Mouse (Mus musculus) mature B cell (primary cell): Measurements from ENCODE around the gene Ankrd6.

Experiments used
- in situ Hi-C: fragments of 300-500 bp; cut with MboI; formaldehyde crosslinking; loops from 2 replicates; pipeline ENCODE4 v1.14.3; 2019

The Ankrd6 gene

DNA sequence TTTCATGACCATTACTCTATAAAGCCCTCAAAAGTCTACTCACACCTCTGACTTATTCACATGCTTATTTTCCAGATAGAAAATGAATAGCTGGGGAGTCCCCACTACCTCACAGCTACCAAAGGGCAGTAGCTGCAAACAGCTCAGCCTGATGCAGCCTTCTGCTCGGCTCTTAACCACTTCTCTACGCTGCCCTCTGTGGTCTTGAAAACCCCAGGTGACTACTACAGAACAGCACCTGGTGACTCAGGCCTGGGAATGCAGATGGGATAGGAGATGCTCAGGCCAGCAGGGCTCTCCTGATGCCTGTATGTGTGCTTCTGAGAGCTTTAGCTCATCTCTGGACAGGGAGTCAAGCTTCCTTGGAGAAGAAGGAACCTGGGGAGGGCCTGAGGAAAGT, 45.3 kb downstream of the Ankrd6 start:
- in situ Hi-C loops = no loop called here

DNA sequence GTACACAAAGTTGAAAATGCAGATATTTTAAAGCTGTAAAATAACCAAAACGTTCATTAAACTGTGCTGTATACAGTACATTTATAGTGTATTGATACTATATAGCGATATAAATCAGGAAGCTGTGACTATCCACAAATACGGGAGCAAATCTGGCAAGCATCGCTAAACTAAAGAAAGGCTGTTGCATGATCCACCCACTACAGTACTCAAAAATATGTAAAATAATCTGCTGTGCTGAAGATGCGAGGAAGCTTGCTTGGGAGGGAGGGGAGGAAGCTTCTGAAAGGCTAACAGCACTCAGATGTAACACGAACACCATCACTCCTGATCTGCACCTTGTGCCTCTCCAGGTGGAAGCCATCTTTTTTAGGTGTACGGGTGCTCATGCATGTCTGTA, 46.8 kb downstream of the Ankrd6 start:
- in situ Hi-C loops = no loop called here

DNA sequence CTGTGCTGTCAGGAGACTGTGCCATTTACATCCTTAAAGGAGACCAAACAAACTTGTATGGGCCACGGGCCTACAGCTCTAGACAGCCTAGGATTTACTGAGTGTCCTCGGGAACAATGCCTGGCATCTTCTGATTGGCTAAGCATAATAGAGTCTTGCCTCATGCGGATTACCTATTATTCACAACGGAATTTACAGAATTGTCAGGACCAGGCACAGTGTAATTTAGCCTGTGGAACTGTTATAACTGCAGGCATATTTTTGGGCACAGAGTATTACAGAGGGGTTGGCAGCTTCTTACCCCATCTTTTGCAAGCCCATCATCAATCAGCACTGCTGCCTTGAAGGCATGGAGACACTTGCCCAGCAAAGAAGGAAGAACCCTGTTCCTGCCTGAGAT, 51.6 kb downstream of the Ankrd6 start:
- in situ Hi-C loops = no loop called here

DNA sequence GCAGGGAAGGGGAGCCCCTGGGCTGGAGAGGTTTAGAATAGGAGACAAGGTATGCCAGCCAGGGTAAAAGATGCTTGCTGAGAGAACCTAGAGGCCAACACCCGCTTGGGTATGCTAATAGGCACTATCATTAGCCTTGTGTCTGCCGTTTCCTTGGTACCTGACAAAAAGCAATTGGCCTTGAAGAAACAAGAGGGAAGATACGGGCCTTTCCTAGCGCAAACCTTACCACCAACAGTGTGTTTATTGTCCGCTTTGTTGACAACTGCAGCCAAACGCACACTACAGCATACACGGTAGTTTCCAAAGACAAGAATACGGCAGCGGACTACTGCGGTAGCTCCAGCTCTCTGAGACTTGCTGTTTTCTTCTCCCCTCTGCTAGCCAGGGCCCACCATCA, 59.3 kb downstream of the Ankrd6 start:
- in situ Hi-C loops = no loop called here

DNA sequence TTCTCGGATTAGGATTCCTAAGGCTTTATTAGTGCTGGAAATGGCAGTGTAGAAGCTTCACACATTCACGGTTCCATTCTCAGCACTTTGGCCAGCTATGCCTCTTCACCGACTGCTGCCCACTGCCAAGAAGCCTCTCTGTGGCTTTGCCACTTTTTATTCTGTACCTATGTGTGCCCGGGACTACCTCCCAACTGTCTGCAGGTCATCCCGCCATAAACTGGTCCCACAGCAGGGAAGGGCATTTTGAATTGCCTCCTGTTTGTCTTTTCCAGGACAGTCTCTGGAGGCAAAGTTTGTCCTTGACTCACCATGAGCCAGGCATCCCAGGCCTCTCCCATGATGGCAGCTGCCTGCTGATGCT, 59.9 kb downstream of the Ankrd6 start:
- in situ Hi-C loops = no loop called here

DNA sequence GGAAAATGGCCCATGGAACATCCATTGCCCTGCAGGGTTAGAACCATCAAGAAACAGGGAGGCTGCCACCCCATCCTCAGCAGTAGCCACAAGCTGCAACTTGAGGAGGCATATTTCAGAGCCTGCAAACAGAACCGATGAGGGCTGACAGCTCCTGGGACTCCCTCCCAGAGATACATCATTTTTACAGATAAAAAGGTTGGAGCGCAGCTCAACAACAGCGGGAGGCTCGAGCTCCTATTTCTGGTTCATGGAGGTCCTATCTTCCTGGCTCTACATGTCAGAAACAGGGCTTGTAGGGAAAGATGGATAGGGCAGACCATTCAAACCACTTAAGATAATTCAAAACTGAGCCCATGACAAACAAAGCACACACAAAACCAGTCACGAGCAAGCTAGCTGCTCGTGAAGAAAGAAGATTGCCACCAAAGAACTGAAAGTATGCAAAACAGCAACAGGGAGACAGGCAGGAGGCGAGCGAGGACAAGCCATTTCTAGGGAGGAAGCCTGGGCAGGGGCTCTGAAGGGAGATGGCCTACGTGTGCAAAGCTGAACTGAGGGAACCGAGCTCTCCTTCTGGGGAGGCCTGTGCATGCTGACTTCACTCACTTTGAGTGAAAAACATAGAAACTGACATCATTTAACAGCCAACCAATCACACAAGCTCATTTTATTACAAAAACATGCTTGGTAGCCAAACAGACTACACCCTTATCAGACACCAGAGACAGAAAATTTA, 60.5 kb downstream of the Ankrd6 start:
- in situ Hi-C loops = no loop called here

DNA sequence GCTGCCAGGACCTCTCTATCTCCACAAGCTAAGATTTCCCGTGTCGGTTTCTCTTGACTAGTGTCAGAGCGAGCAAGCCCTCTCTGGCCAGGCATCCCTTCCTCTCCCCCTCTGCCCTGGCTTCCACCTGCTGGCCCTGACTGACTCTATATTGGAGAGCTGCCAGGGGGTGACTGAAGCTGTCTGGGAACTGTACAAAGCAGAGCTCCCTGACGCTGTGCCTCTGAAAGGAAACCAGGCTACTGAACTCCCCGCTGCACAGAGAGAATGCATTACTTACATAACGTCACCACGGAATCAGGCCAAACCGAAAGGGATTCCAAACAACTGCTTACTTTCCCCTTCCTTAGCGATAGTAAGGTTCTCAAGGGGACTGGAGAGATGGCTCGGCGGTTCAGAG, 61.4 kb downstream of the Ankrd6 start:
- in situ Hi-C loops = no loop called here

DNA sequence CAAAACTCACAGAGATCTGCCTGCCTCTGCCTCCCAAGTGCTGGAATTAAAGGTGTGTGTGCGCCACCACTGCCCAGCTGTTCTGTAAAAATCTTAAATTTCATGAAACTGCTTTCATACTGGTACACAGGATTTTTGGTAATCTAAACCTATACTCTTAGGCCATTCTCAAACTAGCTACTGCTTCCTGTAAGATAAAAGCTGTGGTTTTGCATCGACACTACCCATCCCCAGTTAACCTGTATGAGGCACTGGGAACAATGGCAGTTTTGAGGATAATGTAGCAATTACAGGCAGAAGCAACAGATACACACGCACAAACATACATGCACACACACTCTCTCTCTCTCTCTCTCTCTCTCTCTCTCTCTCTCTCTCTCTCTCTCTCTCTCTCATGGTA, 64.2 kb downstream of the Ankrd6 start:
- in situ Hi-C loops = no loop called here

DNA sequence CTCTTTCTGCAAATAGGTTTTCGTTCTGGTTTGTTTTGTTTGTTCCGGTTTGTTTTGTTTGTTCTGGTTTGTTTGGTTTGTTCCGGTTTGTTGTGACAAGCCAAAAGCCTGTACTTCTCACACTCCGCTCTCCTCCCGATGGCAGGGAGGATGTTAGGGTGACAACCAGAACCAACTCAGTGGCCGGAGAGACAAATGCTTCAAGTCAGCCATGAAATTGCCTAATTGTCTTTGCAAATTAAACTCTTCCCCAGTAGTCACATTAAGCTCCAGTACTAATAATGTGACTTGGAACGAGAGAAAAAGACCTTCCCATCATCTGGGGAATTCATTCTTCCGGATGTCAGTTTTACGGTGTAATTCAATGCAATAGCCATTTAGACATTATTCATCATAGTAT, 66.0 kb downstream of the Ankrd6 start:
- in situ Hi-C loops = no loop called here

DNA sequence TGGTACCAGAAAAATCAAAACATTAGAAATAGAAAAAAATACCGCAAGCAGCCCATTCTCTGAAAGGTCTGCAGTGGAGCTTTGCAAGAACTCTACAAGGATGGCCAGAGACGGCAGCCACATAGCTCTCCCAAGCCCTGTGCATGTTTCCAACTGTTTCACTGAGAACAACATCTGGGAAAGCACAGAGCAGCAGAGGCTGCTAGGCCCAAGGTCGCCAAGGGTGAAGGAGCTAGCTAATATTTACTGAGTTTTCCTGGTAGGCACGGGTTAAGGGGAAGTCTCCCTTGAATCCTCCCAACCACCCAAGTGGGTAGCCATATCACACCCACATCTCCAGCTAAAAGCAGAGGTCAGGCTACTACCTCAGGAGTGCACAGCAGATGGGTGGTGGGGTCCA, 69.6 kb downstream of the Ankrd6 start:
- in situ Hi-C loops = no loop called here

DNA sequence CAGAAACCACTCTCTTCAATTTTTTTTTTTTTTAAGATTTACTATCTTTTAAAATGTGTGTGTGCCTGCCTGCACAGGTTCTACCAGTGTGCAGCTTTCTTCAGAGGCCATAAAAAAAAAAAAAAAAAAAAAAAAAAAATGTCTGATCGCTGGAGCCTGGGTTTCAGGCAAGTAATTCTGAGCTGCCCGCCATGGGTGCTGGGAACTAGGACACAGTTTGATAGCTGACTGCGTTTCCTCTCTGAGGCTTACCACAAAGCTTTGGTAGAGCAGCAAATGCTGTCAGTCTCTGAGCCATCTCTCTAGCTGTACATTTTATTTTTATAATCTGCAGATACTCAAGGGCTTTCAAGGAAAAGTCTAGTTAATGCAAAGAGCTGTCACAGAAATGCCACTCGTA, 76.0 kb downstream of the Ankrd6 start:
- in situ Hi-C loops = no loop called here

DNA sequence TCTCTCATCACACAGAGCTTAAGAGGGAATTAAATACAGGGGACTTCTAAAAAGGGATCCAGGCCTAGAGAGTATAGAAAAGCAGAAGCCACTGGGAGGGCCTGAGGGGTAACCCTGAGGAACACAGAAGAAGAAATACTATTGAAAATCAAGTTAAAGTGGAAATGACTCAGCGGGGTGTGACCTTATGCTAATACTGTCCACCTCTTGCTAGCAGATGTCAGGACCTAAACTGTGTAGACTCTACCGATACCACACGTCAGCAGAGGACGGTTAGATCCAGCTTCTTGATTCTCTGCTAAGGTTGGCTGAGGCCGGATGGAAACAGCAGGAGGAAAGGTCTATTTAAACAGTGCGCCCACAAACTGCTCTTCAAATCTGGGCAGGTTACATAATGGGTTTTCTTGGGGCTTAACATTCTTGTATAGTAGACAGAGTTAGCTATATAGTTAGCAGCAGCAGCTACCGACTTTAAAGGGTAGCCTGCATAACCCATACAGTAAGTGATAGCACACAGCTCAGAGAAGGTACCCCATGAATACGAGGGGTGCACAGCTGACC, 78.4 kb downstream of the Ankrd6 start:
- in situ Hi-C loops = no loop called here

DNA sequence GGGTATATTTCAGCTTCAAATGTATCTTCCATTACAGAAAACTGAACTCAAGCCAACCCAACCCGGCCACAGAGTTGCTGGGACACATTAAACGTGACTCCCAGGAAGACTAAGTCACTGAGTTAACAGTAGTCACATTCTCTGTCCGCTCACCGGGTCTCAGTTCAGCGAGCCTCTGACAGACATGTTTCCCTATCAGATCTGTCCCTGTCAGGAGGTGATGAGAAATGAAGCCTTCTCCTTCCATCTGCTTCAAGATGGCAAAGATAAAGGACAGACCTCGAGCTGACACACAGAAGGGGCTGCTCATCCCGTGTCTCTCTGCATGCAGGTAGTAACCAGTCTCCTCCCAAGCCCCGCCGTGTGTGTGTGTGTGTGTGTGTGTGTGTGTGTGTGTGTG, 81.3 kb downstream of the Ankrd6 start:
- in situ Hi-C loops = no loop called here

DNA sequence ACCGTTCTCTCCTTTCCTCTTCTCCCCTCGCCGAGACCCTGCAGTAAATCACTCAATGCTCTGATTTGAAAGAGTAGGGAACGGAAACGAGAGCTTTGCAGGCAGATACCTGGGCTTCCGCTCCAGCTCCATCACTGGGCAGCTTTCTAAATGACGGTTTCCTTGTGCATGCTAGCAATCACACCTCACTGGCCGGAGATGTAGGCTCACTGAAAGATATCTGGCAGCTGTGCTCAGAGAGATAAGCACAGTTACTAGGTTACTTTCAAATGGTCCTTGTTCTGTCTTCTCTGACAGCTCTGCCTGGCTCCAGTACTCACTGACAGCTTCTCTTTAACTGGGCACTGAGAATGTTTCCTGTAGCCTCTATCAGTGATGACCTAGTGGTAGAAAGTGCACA, 81.8 kb downstream of the Ankrd6 start:
- in situ Hi-C loops = no loop called here

DNA sequence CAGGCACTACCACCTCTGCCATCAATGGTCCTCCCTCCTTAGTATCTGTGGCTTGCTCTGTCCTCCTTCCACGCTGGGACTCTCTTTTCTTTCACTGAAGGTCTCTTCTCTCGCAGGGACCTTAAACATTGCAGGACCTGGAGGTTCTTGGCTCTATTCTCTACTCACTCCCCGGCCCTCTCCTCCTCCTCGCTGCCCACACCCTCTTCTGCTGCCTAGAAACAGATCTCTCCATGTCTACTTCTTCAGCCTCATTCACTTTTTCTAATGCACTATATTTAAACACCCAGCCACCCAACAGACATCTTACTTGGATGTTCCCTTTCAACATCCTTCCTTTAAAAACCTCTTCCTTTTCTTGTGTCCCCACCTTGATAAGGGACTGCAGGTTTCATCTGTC, 82.2 kb downstream of the Ankrd6 start:
- in situ Hi-C loops = no loop called here

DNA sequence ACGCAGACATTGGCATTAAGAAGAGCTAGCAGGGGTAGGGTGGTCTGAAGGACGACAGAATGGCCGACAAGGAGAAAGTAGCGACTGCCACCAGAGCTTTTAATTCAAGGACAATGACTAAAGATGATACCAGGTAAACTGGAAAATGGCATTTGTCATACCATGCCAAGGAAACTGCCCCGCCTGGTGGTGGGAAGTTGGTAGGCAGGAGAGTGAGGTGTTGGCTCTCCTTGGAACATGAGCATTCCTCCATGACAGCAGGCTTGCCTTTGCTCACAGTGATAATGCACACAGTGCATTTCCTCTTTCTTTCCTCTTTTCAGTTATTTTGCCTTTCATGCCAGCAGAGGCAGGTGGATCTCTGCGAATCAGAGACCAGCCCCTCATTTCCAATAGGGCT, 83.2 kb downstream of the Ankrd6 start:
- in situ Hi-C loops = no loop called here

DNA sequence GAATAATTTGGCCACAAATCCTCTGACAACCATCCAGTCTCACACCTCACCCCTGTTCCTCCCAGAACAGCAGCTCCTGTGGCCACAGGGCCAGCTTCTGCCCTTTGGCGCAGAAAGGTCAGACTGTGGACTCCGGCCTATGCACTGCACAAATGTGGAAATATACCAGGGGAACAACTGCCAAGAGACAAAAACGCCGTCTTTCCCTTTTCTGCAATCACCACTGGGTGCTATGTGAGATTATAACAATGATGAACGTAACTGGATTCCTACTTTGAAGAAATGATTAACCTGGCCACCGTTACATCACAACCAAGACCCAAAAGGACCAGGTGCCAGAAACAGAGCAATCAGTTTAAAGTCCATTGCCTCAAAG, 85.8 kb downstream of the Ankrd6 start:
- in situ Hi-C loops = no loop called here

DNA sequence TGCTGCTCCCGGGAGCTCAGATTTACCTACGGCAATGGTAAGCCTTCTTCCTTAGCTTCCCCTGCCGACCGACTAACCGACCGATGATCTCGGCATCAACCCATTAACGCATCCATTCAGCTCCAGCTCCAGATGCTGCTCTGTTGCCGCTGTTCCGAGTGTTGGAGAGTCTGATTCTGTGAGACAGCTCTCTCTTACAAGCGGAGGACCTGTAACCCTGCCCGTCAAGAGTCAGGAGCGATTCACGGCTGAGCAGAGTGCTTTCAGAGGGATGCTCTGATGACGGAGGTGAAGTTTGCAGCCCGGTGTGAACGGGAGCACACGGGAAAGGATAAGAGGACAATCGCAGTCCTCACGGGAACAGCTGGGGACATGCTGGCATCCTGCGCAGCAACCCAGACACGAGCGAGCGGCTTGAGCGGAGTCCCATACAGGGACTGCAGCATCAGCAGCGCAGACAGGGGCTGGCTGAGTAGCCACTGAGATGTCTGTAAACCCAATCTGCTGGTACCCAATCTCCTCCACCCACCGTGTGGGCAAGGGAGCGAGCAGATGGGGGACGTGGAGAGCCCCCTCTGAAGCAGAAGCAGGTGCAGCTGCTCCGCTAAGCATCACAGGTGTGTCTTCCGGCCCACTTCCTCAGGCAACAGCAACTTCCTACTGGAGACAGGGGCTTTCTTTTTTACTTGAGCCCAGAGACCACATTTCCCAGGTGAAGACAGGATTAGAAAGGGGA, 86.3 kb downstream of the Ankrd6 start:
- in situ Hi-C loops = no loop called here

DNA sequence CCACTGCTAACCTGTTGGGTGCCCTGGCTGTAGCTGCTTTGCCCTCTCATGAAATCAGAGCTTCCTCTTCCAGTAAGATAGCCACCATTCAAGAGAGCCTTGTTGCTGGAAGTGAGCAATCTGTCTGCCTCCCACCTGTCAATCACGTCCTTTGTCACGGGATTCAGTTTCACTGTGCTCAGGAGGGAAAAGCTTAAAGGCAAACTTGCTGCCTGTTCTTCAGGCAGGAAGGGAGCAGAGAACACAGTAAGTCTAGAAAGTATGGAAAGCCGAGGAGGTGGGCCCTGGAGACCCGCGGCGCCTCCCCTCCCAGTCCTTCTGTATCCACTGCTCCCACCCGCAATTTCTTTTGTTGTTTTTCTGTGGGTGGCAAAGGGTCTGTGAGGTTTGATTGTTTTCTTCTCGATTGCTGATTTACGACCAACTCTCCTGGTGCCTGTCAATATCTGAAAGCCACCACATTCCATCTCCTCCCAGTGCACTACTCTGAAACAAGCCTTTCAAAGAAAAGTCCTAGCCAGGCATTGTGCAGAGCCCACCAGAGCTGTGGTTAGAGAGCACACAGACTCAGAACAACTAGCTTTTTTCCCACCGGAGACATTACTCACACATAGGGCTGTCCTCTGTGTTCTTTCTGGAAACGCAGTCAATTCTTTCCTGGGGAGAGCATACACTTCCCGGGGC, 87.1 kb downstream of the Ankrd6 start:
- in situ Hi-C loops = no loop called here

DNA sequence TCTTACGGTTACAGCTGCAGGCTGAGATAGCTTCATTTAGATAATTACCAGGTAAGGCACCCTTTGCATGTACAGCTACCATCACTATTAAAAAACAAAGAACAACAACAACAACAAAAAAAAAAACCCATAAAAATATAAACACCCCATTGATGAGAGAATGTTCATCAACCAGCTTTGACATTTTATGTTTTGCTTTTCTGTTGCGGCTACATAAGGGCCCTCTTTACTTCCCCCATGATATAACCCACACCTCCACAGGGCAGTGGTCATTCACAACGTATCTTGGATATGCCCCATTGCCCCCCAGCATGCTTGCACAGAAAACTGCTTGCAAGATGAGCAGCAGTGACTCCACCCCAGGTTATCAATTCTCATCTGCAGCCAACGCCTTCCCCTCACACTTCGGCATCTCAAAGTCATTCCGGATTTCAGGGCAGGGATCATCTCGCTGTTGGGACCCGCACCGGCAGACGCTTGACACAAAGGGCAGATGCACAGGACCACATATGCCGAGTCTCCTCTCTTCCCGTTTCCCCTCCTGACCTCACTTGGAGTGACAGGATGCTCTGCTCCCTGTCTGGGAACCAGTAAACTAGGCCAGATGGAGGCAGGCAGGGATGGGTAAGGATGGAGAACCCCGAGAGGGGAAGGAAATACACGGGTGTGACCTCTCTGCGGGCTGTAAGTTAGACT, 87.7 kb downstream of the Ankrd6 start:
- in situ Hi-C loops = no loop called here

DNA sequence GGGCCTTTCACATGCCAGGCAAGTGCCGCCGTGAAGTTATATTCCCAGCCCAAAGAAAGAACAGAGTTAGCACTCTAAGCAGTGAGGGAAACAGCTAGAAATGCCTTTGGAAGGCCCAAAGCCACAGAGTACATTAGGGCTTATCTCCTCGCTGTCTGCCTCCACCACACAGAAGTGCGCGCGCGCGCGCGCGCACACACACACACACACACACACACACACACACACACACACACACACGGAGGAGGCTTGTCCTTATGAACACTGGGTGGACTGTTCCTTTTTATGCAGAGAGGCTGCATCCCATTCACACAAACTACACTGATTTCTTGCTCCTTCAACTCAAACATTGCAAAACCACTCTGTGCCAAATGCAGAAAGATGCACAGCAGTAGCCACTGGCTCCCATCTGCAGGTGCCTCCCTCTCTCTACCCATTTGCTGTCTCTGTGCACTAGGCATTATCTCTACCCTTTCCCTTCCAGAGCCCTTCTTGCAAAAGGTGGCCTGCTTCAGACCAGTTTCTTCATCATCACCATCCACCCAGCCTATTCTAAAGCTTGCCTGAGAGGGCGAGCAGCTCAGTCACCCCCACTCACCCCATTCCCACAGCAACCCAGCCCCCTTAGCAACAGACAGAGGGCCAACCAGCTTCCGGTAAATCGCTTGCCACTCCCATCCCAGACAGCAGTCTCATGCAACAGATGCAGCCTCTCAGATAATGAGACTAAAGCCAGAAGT, 88.5 kb downstream of the Ankrd6 start:
- in situ Hi-C loops = no loop called here
